Mouse (Mus musculus): ENCODE measurements around the gene Natd1. TPM values are rescaled to one million over a fixed set of nuclear protein-coding genes. Genes with fewer than 3 reads are reported as not detected.

Natd1 gene
- polyA plus RNA-seq (2015; fragmentation: Nextera tagmentation; extraction: Ambion mirVana) = 11.6 and 13.4 TPM in 2 replicates

DNA sequence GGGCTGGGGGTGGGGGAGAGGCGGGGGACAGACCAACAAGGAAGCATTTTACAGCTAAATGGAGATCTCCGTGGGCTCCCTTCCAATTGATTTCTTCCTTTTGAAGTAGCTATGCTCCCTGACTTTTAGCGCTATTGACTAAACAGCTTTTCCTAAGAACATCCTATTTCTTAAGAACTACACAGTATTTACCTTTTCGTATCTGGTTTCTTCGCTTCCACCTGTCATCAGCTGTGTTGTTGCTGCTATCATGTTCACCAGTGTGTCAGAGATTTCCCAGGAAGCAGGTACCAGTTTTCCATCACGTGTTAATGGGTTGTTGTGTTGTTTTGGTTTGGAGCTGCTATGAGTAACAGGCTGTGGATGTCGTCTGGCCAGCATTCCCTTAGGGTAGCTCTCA is at the start of gene Natd1:
TSS of gene Natd1 (minus strand) at position 260 of the 400 bp plus-strand sequence.

GRCm38 (mm10) chr11:60931869-60932481 is 17.4 kb upstream of the Natd1 start, which contains the start of gene Map2k3:
Map2k3 (plus strand) TSS chr11:60932033.

GRCm38 (mm10) chr11:60878675-60879294 is 35.8 kb downstream of the Natd1 start, which contains the start of gene Tmem11:
Tmem11 (minus strand) TSS chr11:60879272.

Other genes starting within 250 kb of the Natd1 start
- gene Llgl1, start 215.0 kb downstream of the Natd1 start, polyA plus RNA-seq (2015; fragmentation: Nextera tagmentation; extraction: Ambion mirVana) = 15.4 and 17.7 TPM in 2 replicates
- 78.7 and 84.4 TPM in 2 replicates for gene Flii, start 187.5 kb downstream of the Natd1 start, polyA plus RNA-seq (2015; fragmentation: Nextera tagmentation; extraction: Ambion mirVana)
- gene Mief2, start 186.4 kb downstream of the Natd1 start, polyA plus RNA-seq (2015; fragmentation: Nextera tagmentation; extraction: Ambion mirVana) = 11.0 and 12.1 TPM in 2 replicates
- 4.5 and 4.6 TPM in 2 replicates for gene Top3a, start 137.4 kb downstream of the Natd1 start, polyA plus RNA-seq (2015; fragmentation: Nextera tagmentation; extraction: Ambion mirVana)
- gene Smcr8, start 137.2 kb downstream of the Natd1 start, polyA plus RNA-seq (2015; fragmentation: Nextera tagmentation; extraction: Ambion mirVana) = 1.9 and 2.4 TPM in 2 replicates
- gene Shmt1, start 103.0 kb downstream of the Natd1 start, polyA plus RNA-seq (2015; fragmentation: Nextera tagmentation; extraction: Ambion mirVana) = 14.4 and 16.0 TPM in 2 replicates
- gene Dhrs7b, start 84.1 kb downstream of the Natd1 start, polyA plus RNA-seq (2015; fragmentation: Nextera tagmentation; extraction: Ambion mirVana) = 24.5 and 25.9 TPM in 2 replicates
- gene Tmem11, start 35.5 kb downstream of the Natd1 start, polyA plus RNA-seq (2015; fragmentation: Nextera tagmentation; extraction: Ambion mirVana) = 44.7 and 47.3 TPM in 2 replicates
- gene Map2k3, start 17.3 kb upstream of the Natd1 start, polyA plus RNA-seq (2015; fragmentation: Nextera tagmentation; extraction: Ambion mirVana) = 65.6 and 72.1 TPM in 2 replicates
- 1.9 and 2.3 TPM in 2 replicates for gene Kcnj12, start 107.8 kb upstream of the Natd1 start, polyA plus RNA-seq (2015; fragmentation: Nextera tagmentation; extraction: Ambion mirVana)
- gene Tnfrsf13b, start 212.0 kb upstream of the Natd1 start, polyA plus RNA-seq (2015; fragmentation: Nextera tagmentation; extraction: Ambion mirVana) = 1.7 and 3.0 TPM in 2 replicates

All from urinary bladder, postnatal 0 days (tissue).